Mouse (Mus musculus) kidney, postnatal 0 days (tissue): ENCODE data around the gene Usp17lc. TPM values are rescaled to one million over a fixed set of nuclear protein-coding genes. Genes with fewer than 3 reads are reported as not detected.
"Not testable (repeated sequence)": the region's sequence is repeated elsewhere in the genome, so short reads cannot be mapped to it uniquely, and the experiment has no call there.

ENCODE experiments used
- ATAC-seq: fragments of 200-750 bp; cut with Nextera tagmentation; replicated peaks from 2 replicates; pipeline ENCODE4 v1.8.0; 2017; ENCODE audit warnings: low read depth, moderate number of reproducible peaks, moderate TSS enrichment, moderate library complexity; ENCODE audit not compliant: low FRiP score
- DNase-seq: peaks from one replicate; pipeline ENCODE4 v3.0.0-alpha.2; 2016; ENCODE audit warnings: low spot score
- H3K27ac ChIP-seq: fragments of 300-500 bp; sonication (generic); 2 replicates; pipeline ENCODE4 v1.5.1; 2014; ENCODE audit warnings: mild to moderate bottlenecking
- H3K27me3 ChIP-seq: fragments of 300-500 bp; sonication (generic); 2 replicates; pipeline ENCODE4 v1.6.1; 2014; ENCODE audit warnings: low read length, mixed read lengths; ENCODE audit not compliant: insufficient read depth
- H3K36me3 ChIP-seq: fragments of 300-500 bp; sonication (generic); 2 replicates; pipeline ENCODE4 v1.6.1; 2014; ENCODE audit warnings: low read length, mixed read lengths; ENCODE audit not compliant: insufficient read depth
- H3K4me1 ChIP-seq: fragments of 300-500 bp; sonication (generic); replicated peaks from 2 replicates; pipeline ENCODE4 v1.6.1; 2014; ENCODE audit warnings: antibody characterized with exemption, low read length, mixed read lengths; ENCODE audit not compliant: insufficient read depth
- H3K4me2 ChIP-seq: fragments of 300-500 bp; sonication (generic); 2 replicates; pipeline ENCODE4 v1.6.1; 2014; ENCODE audit warnings: mild to moderate bottlenecking, low read length, moderate library complexity, mixed read lengths
- H3K4me3 ChIP-seq: fragments of 300-500 bp; sonication (generic); replicated peaks from 2 replicates; pipeline ENCODE4 v1.5.1; 2014; ENCODE audit warnings: low read depth, low read length
- H3K9ac ChIP-seq: fragments of 300-500 bp; sonication (generic); 2 replicates; pipeline ENCODE4 v1.6.1; 2014; ENCODE audit warnings: low read depth, low read length
- H3K9me3 ChIP-seq: fragments of 300-500 bp; sonication (generic); replicated peaks from 2 replicates; pipeline ENCODE4 v1.6.1; 2016; ENCODE audit warnings: low read length, inconsistent platforms, mixed read lengths
- CTCF ChIP-seq: IDR thresholded peaks from 2 replicates; pipeline ENCODE4 v1.5.1; 2016; ENCODE audit warnings: antibody characterized with exemption, low read depth, mild to moderate bottlenecking, moderate library complexity
- WGBS: fragments of 180-500 bp; shearing (Covaris S2); extraction: QIAGEN DNeasy Blood & Tissue Kit; methylation state at CpG from one replicate; pipeline ENCODE4 v1.1.7; 2014; 5-methylcytosine and 5-hydroxymethylcytosine counted together
- polyA plus RNA-seq: library from polyadenylated mRNA; unstranded; fragments of >200 nt; fragmentation: Nextera tagmentation; extraction: Ambion mirVana; gene quantifications from 2 replicates; pipeline ENCODE4 v1.2.1, GENCODE M21; 2015

Gene Usp17lc
- not detected in 2 replicates for polyA plus RNA-seq

DNA sequence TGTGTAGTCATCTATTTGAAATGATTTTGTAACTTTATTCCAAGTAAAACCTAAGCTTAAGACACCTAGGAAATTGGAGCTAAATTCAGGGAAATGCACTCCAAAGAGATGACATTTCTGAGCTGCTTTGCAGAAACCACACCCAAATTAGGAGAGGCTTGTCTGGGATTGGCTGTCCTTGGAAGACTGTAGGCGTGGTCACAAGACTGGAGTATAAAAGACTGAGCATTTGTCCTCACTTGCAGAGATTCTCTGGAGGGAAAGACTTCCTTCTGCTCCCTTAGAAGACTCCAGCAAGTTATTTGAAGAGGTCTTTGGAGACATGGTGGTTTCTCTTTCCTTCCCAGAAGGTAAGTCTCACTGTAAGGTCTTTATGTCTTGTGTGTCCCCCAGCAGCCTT, at the start of gene Usp17lc:
Gene Usp17lc, plus strand, starts transcription at position 301 of the 400 bp plus-strand sequence.
- H3K36me3 ChIP-seq, DNase-seq, H3K4me3 ChIP-seq, H3K9ac ChIP-seq, ATAC-seq, H3K27ac ChIP-seq, H3K9me3 ChIP-seq, H3K4me1 ChIP-seq, H3K27me3 ChIP-seq, H3K4me2 ChIP-seq: not testable (repeated sequence)
- WGBS, result 50% methylated on average over 1 of the region's 1 CpGs

DNA sequence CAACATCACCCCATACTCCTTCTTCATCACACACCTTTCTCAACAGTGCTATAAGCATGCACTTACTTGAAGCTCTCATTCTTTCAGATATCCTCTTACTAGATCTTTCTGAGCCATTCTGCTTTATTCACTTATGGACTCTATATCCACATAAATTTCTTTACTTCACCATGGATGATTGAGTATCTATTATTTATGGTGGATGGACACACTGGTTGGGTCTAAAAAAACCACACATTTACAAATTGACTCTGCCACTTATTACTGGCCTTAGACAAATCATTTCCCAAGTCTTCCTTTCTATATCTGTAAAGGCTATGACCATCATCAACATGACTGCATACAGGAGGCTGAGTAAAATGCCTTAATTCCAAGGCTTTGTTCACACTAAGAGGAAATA, 28.8 kb upstream of the Usp17lc start, which contains the start of gene Olfr603:
Gene Olfr603, minus strand, starts transcription at position 101 of the 400 bp plus-strand sequence.
- no peak for TF ChIP-seq CTCF
- H3K4me3 ChIP-seq, result no peak within 1 kb of the TSS
- H3K9me3 ChIP-seq, result no peaks in the 10 kb centered on the region
- no peak within 1 kb of the TSS for H3K27ac ChIP-seq
- H3K9ac ChIP-seq, result no peak within 1 kb of the TSS
- H3K4me1 ChIP-seq, result no peaks in the 10 kb centered on the region
- ATAC-seq (no peak), DNase-seq (no peak)
- H3K4me2 ChIP-seq, result no peak within 1 kb of the TSS
- no peaks in the 10 kb centered on the region for H3K36me3 ChIP-seq
- no peaks in the 10 kb centered on the region for H3K27me3 ChIP-seq

DNA sequence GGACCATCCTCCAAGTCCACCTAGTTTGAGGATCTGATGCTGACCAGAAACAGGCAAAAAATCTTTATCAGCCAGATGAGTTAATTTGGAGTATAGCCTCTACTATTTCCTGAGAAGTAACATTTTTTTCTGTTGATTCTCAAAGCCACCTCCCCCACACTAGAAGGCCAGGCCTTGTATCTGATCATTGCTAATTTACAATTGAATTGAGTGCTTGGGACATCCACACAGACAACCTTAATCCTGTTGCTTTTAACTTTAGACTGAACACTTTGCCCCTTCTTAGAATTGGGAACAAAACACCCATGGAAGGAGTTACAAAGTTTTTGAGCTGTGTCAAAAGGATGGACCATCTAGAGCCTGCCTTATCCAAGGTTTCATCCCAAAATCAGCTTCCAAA, 17.1 kb upstream of the Usp17lc start:
- no peak overlapping the region for H3K27ac ChIP-seq

GRCm38 (mm10) chr7:103398981-103399380, 15.9 kb upstream of the Usp17lc start:
- Histone ChIP-seq H3K4me3 (no peak overlapping the region), H3K4me1 (no peaks in the 10 kb centered on the region), H3K9ac (no peak overlapping the region), H3K9me3 (no peaks in the 10 kb centered on the region), H3K27ac (no peak overlapping the region), H3K36me3 (no peaks in the 10 kb centered on the region), H3K4me2 (no peak overlapping the region), H3K27me3 (no peaks in the 10 kb centered on the region)
- ATAC-seq, result no peak
- 9% methylated on average over 1 of the region's 1 CpGs for WGBS
- DNase-seq, result no peak
- TF ChIP-seq CTCF, result no peak

More for the DNA sequence above, 17.1 kb upstream of the Usp17lc start:
- Histone ChIP-seq H3K4me3 (no peak overlapping the region), H3K36me3 (no peaks in the 10 kb centered on the region), H3K27me3 (no peaks in the 10 kb centered on the region), H3K9me3 (no peaks in the 10 kb centered on the region), H3K4me2 (no peak overlapping the region), H3K4me1 (no peaks in the 10 kb centered on the region), H3K9ac (no peak overlapping the region)
- TF ChIP-seq CTCF, result no peak
- DNase-seq (no peak), ATAC-seq (no peak)

- not testable (repeated sequence) for DNase-seq, H3K27me3 ChIP-seq, H3K4me3 ChIP-seq, ATAC-seq, H3K4me2 ChIP-seq, H3K27ac ChIP-seq, H3K4me1 ChIP-seq, H3K36me3 ChIP-seq, H3K9ac ChIP-seq, H3K9me3 ChIP-seq
- 64% methylated on average over 3 of the region's 3 CpGs for WGBS
Measured at GRCm38 (mm10) chr7:103406521-103407055, 8.3 kb upstream of the Usp17lc start.

GRCm38 (mm10) chr7:103445339-103445738, 30.5 kb downstream of the Usp17lc start, which contains the start of gene Olfr605:
Gene Olfr605, minus strand, starts transcription at chr7:103445439.
- no peaks in the 10 kb centered on the region for H3K4me1 ChIP-seq
- no peak within 1 kb of the TSS for H3K9ac ChIP-seq
- H3K4me3 ChIP-seq, result no peak within 1 kb of the TSS
- ATAC-seq, result no peak
- no peak for TF ChIP-seq CTCF
- WGBS, result 90% methylated on average over 1 of the region's 1 CpGs
- no peaks in the 10 kb centered on the region for H3K27me3 ChIP-seq
- no peak within 1 kb of the TSS for H3K27ac ChIP-seq
- H3K9me3 ChIP-seq, result no peaks in the 10 kb centered on the region
- no peak within 1 kb of the TSS for H3K4me2 ChIP-seq
- no peaks in the 10 kb centered on the region for H3K36me3 ChIP-seq
- no peak for DNase-seq

DNA sequence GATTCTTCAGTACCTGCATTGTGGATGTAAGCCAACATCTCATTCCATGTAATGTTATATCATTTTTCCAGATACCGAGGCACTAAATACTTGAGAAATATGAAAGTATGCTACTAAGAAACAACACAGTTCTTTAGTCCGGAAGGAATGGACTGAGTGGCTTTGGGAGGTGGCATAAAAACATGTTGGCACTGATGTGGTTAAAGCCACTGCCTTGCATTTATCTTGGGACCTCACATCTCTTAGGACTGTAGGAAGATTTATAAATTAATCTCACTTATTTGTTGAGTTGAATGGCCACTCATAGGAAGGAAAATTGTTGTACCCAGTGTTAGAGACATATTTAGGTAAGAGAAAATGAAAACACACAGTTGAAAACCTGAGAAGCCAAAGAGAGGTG, 33.9 kb downstream of the Usp17lc start, which contains the start of gene Olfr606:
Gene Olfr606, plus strand, starts transcription at position 301 of the 400 bp plus-strand sequence.
- DNase-seq, result no peak
- no peak for TF ChIP-seq CTCF
- WGBS, result 92% methylated on average over 2 of the region's 2 CpGs
- no peaks in the 10 kb centered on the region for H3K9me3 ChIP-seq
- H3K36me3 ChIP-seq, result no peaks in the 10 kb centered on the region
- no peak within 1 kb of the TSS for H3K27ac ChIP-seq
- no peaks in the 10 kb centered on the region for H3K4me1 ChIP-seq
- no peak within 1 kb of the TSS for H3K4me2 ChIP-seq
- H3K4me3 ChIP-seq, result no peak within 1 kb of the TSS
- no peaks in the 10 kb centered on the region for H3K27me3 ChIP-seq
- ATAC-seq, result no peak
- no peak within 1 kb of the TSS for H3K9ac ChIP-seq
